Mouse (Mus musculus) cortical plate, adult 2 months (tissue): Measurements from ENCODE around the gene Epha1. TPM values are rescaled to one million over a fixed set of nuclear protein-coding genes. Genes with fewer than 3 reads are reported as not detected.

Experiments
- H3K27ac ChIP-seq: fragments of 200-500 bp; 2 replicates; pipeline ENCODE4 v1.5.1; 2012; ENCODE audit warnings: low read length, control low read depth, inconsistent platforms; ENCODE audit not compliant: insufficient read depth
- H3K4me1 ChIP-seq: fragments of 200-500 bp; 2 replicates; pipeline ENCODE4 v1.6.1; 2011; ENCODE audit warnings: low read length; ENCODE audit not compliant: control insufficient read depth, insufficient read depth
- H3K4me3 ChIP-seq: fragments of 200-500 bp; 2 replicates; pipeline ENCODE4 v1.5.1; 2011; ENCODE audit warnings: mild to moderate bottlenecking, low read length, control low read depth; ENCODE audit not compliant: insufficient read depth
- CTCF ChIP-seq: fragments of 200-500 bp; IDR thresholded peaks from 2 replicates; pipeline ENCODE4 v1.5.1; 2011; ENCODE audit warnings: mild to moderate bottlenecking, control low read depth, low read length; ENCODE audit not compliant: insufficient read depth; ENCODE audit errors: extremely low read depth
- POLR2A ChIP-seq: fragments of 200-500 bp; IDR thresholded peaks from 2 replicates; pipeline ENCODE4 v1.6.1; 2011; ENCODE audit warnings: mild to moderate bottlenecking, low read length, control low read depth; ENCODE audit not compliant: insufficient read depth; ENCODE audit errors: extremely low read depth
- polyA plus RNA-seq: library from polyadenylated mRNA; depleted of rRNA; stranded (reverse); fragments of >200 nt; gene quantifications from 2 replicates; pipeline ENCODE4 v1.2.3, GENCODE M21; 2012

The Epha1 gene
- polyA plus RNA-seq, 1 experiment, result 0.23 TPM

- Histone ChIP-seq H3K4me3 (no peak overlapping the region), H3K4me1 (peaks cover 1% of the 10 kb centered on the region; the same call in 1 of the 2 replicates), H3K27ac (no peak overlapping the region)
- TF ChIP-seq POLR2A, result no peak
These were observed 18.8 kb upstream of the Epha1 start for GRCm38 (mm10) chr6:42391796-42392330.

GRCm38 (mm10) chr6:42385635-42386034 lies 12.6 kb upstream of the Epha1 start:
- H3K27ac ChIP-seq, result no peak overlapping the region
- no peak overlapping the region for H3K4me3 ChIP-seq
- H3K4me1 ChIP-seq, result peaks cover 1% of the 10 kb centered on the region; the same call in 1 of the 2 replicates
- TF ChIP-seq POLR2A (no peak), CTCF (no peak)

- Histone ChIP-seq H3K4me3 (no peak overlapping the region), H3K27ac (no peak overlapping the region), H3K4me1 (no peaks in the 10 kb centered on the region)
- no peak for TF ChIP-seq CTCF
- no peak for TF ChIP-seq POLR2A
These were observed 10.3 kb upstream of the Epha1 start for GRCm38 (mm10) chr6:42383360-42383759.

GRCm38 (mm10) chr6:42381916-42382381 lies 8.9 kb upstream of the Epha1 start:
- no peak overlapping the region for H3K4me3 ChIP-seq
- no peak overlapping the region for H3K27ac ChIP-seq
- no peak for TF ChIP-seq CTCF
- no peak for TF ChIP-seq POLR2A
- no peaks in the 10 kb centered on the region for H3K4me1 ChIP-seq

- Histone ChIP-seq H3K4me3 (no peak overlapping the region), H3K27ac (no peak overlapping the region), H3K4me1 (no peaks in the 10 kb centered on the region)
- no peak for TF ChIP-seq POLR2A
- TF ChIP-seq CTCF, result no peak
These were observed 8.2 kb upstream of the Epha1 start for GRCm38 (mm10) chr6:42381221-42381620.

GRCm38 (mm10) chr6:42380416-42381144 lies 7.5 kb upstream of the Epha1 start:
- H3K27ac ChIP-seq, result no peak overlapping the region
- no peak overlapping the region for H3K4me3 ChIP-seq
- TF ChIP-seq CTCF (peak; percentile 69), POLR2A (no peak)
- no peaks in the 10 kb centered on the region for H3K4me1 ChIP-seq

GRCm38 (mm10) chr6:42379551-42379950 lies 6.5 kb upstream of the Epha1 start:
- no peak for TF ChIP-seq POLR2A
- TF ChIP-seq CTCF, result no peak
- H3K4me1 ChIP-seq, result no peaks in the 10 kb centered on the region
- no peak overlapping the region for H3K4me3 ChIP-seq
- no peak overlapping the region for H3K27ac ChIP-seq

- Histone ChIP-seq H3K4me1 (no peaks in the 10 kb centered on the region; the same call in 1 of the 2 replicates), H3K4me3 (no peak overlapping the region), H3K27ac (no peak overlapping the region)
- no peak for TF ChIP-seq POLR2A
- TF ChIP-seq CTCF, result no peak
These were observed 4.2 kb upstream of the Epha1 start for GRCm38 (mm10) chr6:42377280-42377679.

GRCm38 (mm10) chr6:42376504-42377019 lies 3.5 kb upstream of the Epha1 start:
- no peak overlapping the region for H3K27ac ChIP-seq
- H3K4me3 ChIP-seq, result no peak overlapping the region
- no peaks in the 10 kb centered on the region; the same call in 1 of the 2 replicates for H3K4me1 ChIP-seq
- TF ChIP-seq CTCF (no peak), POLR2A (no peak)

GRCm38 (mm10) chr6:42376016-42376415 lies 2.9 kb upstream of the Epha1 start:
- no peaks in the 10 kb centered on the region; the same call in 1 of the 2 replicates for H3K4me1 ChIP-seq
- TF ChIP-seq CTCF, result no peak
- no peak for TF ChIP-seq POLR2A
- H3K27ac ChIP-seq, result no peak overlapping the region
- H3K4me3 ChIP-seq, result no peak overlapping the region
